ENCODE assay signal across 8 mouse cellular contexts in the genomic region with DNA sequence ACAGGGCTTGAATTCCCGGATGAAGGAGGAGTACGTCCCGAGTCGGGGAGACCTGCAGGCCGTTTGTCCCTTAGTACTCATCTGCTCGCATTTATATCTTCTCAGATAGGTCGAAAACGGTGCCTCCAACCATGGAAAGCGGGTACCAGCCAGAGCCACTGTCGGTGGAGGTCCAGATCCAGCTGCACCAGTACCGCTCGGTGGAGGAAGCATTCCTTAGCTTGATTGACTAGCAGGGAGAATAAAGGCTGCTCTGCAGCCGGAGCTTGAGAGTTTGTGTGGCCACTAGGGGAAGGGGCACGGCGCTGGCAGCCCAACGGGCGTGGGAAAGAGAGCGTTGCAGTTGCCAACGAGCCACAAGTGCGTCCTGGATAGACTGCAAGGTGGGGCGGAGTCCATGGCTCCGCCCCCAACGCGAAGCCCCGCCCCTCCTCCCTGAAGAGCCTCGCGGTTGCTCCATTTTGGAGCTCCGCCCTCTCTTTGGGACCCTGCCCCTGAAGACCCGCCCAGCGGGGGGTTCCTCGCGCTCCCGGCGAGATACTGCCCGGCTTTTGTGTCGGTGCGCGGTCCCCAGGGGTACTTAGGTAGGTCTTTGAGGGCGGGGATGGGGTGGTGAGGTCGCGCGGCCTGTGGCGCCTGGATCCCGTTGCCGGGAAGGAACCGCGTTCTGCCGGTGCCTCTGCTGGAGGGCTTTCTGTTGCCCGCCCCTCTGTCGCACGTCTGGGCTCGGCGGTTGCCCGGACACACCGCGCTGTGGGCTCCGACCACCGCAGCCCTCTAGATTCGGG. TPM values are rescaled to one million over a fixed set of nuclear protein-coding genes. Genes with fewer than 3 reads are reported as not detected.
DNase-seq lines count a peak whose midpoint lies in the region; ATAC-seq and TF ChIP-seq lines count a peak whose summit lies in the region.

No protein-coding gene starts in this region.

- no peak for TF ChIP-seq RAD21 in MEL (IDR thresholded peaks at IDR 0.05; ENCODE audit: low read depth, low read length)

- TF ChIP-seq CTCF in MEL (IDR thresholded peaks at IDR 0.05 in 2 of 3, conservative IDR thresholded peaks at IDR 0.05 in 1 of 3; ENCODE audit: control insufficient read depth in 1 of 3, insufficient read depth in 1 of 3, low read depth in 2 of 3, low read length in 3 of 3, poor library complexity in 1 of 3, severe bottlenecking in 1 of 3), result no peak
- TF ChIP-seq CTCF in layer of hippocampus, adult 2 months (conservative IDR thresholded peaks at IDR 0.05), result peak; percentile 57

- peak overlapping the region; percentile 49 for H3K9ac ChIP-seq in MEL (ENCODE audit: control insufficient read depth, low read depth, low read length, poor library complexity, severe bottlenecking)
- peak overlapping the region; percentile 68 for H3K9ac ChIP-seq in forebrain, embryonic 14.5 days (ENCODE audit: low read length)
- peak overlapping the region; percentile 29; the same call in 1 of the 2 replicates for H3K9ac ChIP-seq in lung, embryonic 15.5 days

- H3K4me1 ChIP-seq in MEL (ENCODE audit: control insufficient read depth in 1 of 2, insufficient read depth in 2 of 2, low read length in 2 of 2), result peaks cover 3 to 19% of the 10 kb centered on the region in 2 experiments
- H3K4me1 ChIP-seq in forebrain, embryonic 14.5 days (ENCODE audit: control insufficient read depth, insufficient read depth, low read length), result peaks cover 4% of the 10 kb centered on the region
- H3K4me1 ChIP-seq in lung, embryonic 15.5 days, result peaks cover 11% of the 10 kb centered on the region; the same call in 1 of the 2 replicates

- peak; percentile 95 for ATAC-seq in forebrain, embryonic 14.5 days
- ATAC-seq in lung, embryonic 15.5 days (ENCODE audit: borderline replicate concordance, extremely low read depth, low FRiP score, low TSS enrichment), result peak; percentile 91

- intact Hi-C loops in heart, postnatal 25 days (cut with DNase I), result loop anchor here (10.0 kb wide), 1 partner anchor 223 kb away; no protein-coding TSS in a partner anchor

- no peaks in the 10 kb centered on the region for H3K9me3 ChIP-seq in MEL (replicated peaks; ENCODE audit: insufficient read depth, low read length)
- H3K9me3 ChIP-seq in forebrain, embryonic 14.5 days (replicated peaks; ENCODE audit: control insufficient read depth, low read length), result no peaks in the 10 kb centered on the region
- no peaks in the 10 kb centered on the region for H3K9me3 ChIP-seq in lung, embryonic 15.5 days

- peak; percentile 94 for DNase-seq in MEL (ENCODE audit: low read depth, low spot score)
- DNase-seq in cerebellum, adult 11 months, result peak; percentile 63
- peak; percentile 97 for DNase-seq in forebrain, embryonic 14.5 days (ENCODE audit: low spot score)
- peak; percentile 46 for DNase-seq in heart, postnatal 25 days (ENCODE audit: low spot score)
- DNase-seq in layer of hippocampus, adult 2 months (ENCODE audit: low spot score in 2 of 2), result peak; percentile 79 to 84
- DNase-seq in ovary, postnatal 14 days (ENCODE audit: low spot score), result peak; percentile 75
- peak; percentile 80 to 89 for DNase-seq in thymus, postnatal 10 days (ENCODE audit: low spot score in 2 of 2)

- 0 out of 4 replicates have a peak, but pooled peaks of 1 of the 2 experiments have one; percentile 20 for TF ChIP-seq POLR2A in MEL (IDR thresholded peaks at IDR 0.05; ENCODE audit: control insufficient read depth in 1 of 2, insufficient read depth in 1 of 2, low read depth in 1 of 2, low read length in 2 of 2, poor library complexity in 1 of 2)

- H3K79me2 ChIP-seq in MEL (ENCODE audit: control insufficient read depth, insufficient read depth, low read length, poor library complexity), result no peaks in the 10 kb centered on the region

- no peak overlapping the region for H3K27ac ChIP-seq in MEL (ENCODE audit: control insufficient read depth, low read depth, low read length)
- no peak overlapping the region; the same call in 1 of the 2 replicates for H3K27ac ChIP-seq in forebrain, embryonic 14.5 days (ENCODE audit: low read depth, low read length)
- H3K27ac ChIP-seq in layer of hippocampus, adult 2 months, result no peak overlapping the region
- no peak overlapping the region for H3K27ac ChIP-seq in lung, embryonic 15.5 days

- WGBS in forebrain, embryonic 14.5 days, result 1% methylated on average over 57 of the region's 59 CpGs
- under 1% methylated on average over 59 of the region's 59 CpGs for WGBS in lung, embryonic 15.5 days

- peak overlapping the region; percentile 81 for H3K4me2 ChIP-seq in forebrain, embryonic 14.5 days (ENCODE audit: low read length)
- H3K4me2 ChIP-seq in lung, embryonic 15.5 days, result peak overlapping the region; percentile 93

- H3K27me3 ChIP-seq in MEL (ENCODE audit: control insufficient read depth in 1 of 2, insufficient read depth in 2 of 2, low read length in 2 of 2), result no peaks in the 10 kb centered on the region
- no peaks in the 10 kb centered on the region for H3K27me3 ChIP-seq in forebrain, embryonic 14.5 days (replicated peaks; ENCODE audit: control insufficient read depth, insufficient read depth, low read length)
- peaks cover 35% of the 10 kb centered on the region for H3K27me3 ChIP-seq in lung, embryonic 15.5 days

- peaks cover 0 to 9% of the 10 kb centered on the region in 2 experiments; a peak in 2 of 4 replicates for H3K36me3 ChIP-seq in MEL (ENCODE audit: control insufficient read depth in 1 of 2, insufficient read depth in 2 of 2, low read length in 2 of 2)
- peaks cover 22% of the 10 kb centered on the region for H3K36me3 ChIP-seq in forebrain, embryonic 14.5 days (ENCODE audit: control insufficient read depth, insufficient read depth, low read length)
- H3K36me3 ChIP-seq in lung, embryonic 15.5 days, result 0 out of 2 replicates have a peak, but pooled peaks cover 3% of the 10 kb centered on the region

- H3K4me3 ChIP-seq in MEL (ENCODE audit: control insufficient read depth in 1 of 2, insufficient read depth in 1 of 2, low read depth in 2 of 2, low read length in 2 of 2), result peak overlapping the region; percentile 62 to 78
- H3K4me3 ChIP-seq in forebrain, embryonic 14.5 days (ENCODE audit: low read depth, low read length), result peak overlapping the region; percentile 56
- peak overlapping the region; percentile 56 for H3K4me3 ChIP-seq in layer of hippocampus, adult 2 months
- peak overlapping the region; percentile 66 for H3K4me3 ChIP-seq in lung, embryonic 15.5 days

- TF ChIP-seq EP300 in MEL (IDR thresholded peaks at IDR 0.05; ENCODE audit: low read depth in 1 of 2, low read length in 2 of 2), result no peak

TF ChIP-seq in MEL, 35 proteins besides CTCF, POLR2A, EP300 and RAD21:
- no peak for TF ChIP-seq POLR2AphosphoS2 (IDR thresholded peaks at IDR 0.05; ENCODE audit: low read length)
- no peak for TF ChIP-seq HCFC1 (IDR thresholded peaks at IDR 0.05; ENCODE audit: low read depth, low read length)
- no peak for TF ChIP-seq NRF1 (IDR thresholded peaks at IDR 0.05; ENCODE audit: insufficient read depth, low read depth, low read length, poor library complexity, severe bottlenecking)
- TF ChIP-seq POLR2AphosphoS5 (IDR thresholded peaks at IDR 0.05; ENCODE audit: borderline replicate concordance, low read depth, low read length), result no peak

RNA-seq across cellular contexts. Expression of a gene that starts 2.1 kb away (rescaled TPM):
- total RNA-seq in MEL (2012; rRNA removed), result 0.23 and 0.39 TPM in 2 replicates
- under 1 TPM in 1 of 2 experiments, not detected in 1; 0.25 TPM for polyA plus RNA-seq in MEL (2012; ENCODE audit: insufficient read depth in 1 of 2, insufficient read length in 2 of 2, low read depth in 1 of 2, low replicate concordance in 2 of 2, missing spikeins in 1 of 2)
- polyA plus RNA-seq in forebrain, embryonic 14.5 days (2014; fragmentation: Nextera tagmentation; extraction: Ambion mirVana), result 1.6 and 2.3 TPM in 2 replicates
- total RNA-seq in heart, postnatal 25 days (2021), result not detected
- 1 to 10 TPM; 1.2 TPM for total RNA-seq in layer of hippocampus, adult 2 months (2021)
- 0.40 and 0.54 TPM in 2 replicates for polyA plus RNA-seq in lung, embryonic 15.5 days (2015; fragmentation: Nextera tagmentation; extraction: Ambion mirVana)

RNA-seq across cellular contexts. Expression of a gene that starts 15.8 kb away (rescaled TPM):
- total RNA-seq in MEL (2012; rRNA removed), result 46.8 and 48.9 TPM in 2 replicates
- 10 to 100 TPM in 1 of 2 experiments, not detected in 1; 70.8 TPM for polyA plus RNA-seq in MEL (2012; ENCODE audit: insufficient read depth in 1 of 2, insufficient read length in 2 of 2, low read depth in 1 of 2, low replicate concordance in 2 of 2, missing spikeins in 1 of 2)
- 133 and 137 TPM in 2 replicates for polyA plus RNA-seq in forebrain, embryonic 14.5 days (2014; fragmentation: Nextera tagmentation; extraction: Ambion mirVana)
- total RNA-seq in heart, postnatal 25 days (2021), result 10 to 100 TPM; 64.4 to 71.1 TPM
- total RNA-seq in layer of hippocampus, adult 2 months (2021), result 10 to 100 TPM; 33.3 to 35.4 TPM
- 109 and 115 TPM in 2 replicates for polyA plus RNA-seq in lung, embryonic 15.5 days (2015; fragmentation: Nextera tagmentation; extraction: Ambion mirVana)

RNA-seq across cellular contexts. Expression of a gene that starts 17.2 kb away (rescaled TPM):
- 0.54 TPM in 1 of 2 replicates, not detected in the other for total RNA-seq in MEL (2012; rRNA removed)
- polyA plus RNA-seq in MEL (2012; ENCODE audit: insufficient read depth in 1 of 2, insufficient read length in 2 of 2, low read depth in 1 of 2, low replicate concordance in 2 of 2, missing spikeins in 1 of 2), result under 1 TPM in 1 of 2 experiments, not detected in 1; 0.53 TPM
- 2.1 and 2.3 TPM in 2 replicates for polyA plus RNA-seq in forebrain, embryonic 14.5 days (2014; fragmentation: Nextera tagmentation; extraction: Ambion mirVana)
- not detected for total RNA-seq in heart, postnatal 25 days (2021)
- total RNA-seq in layer of hippocampus, adult 2 months (2021), result 1 to 10 TPM; 4.9 to 8.6 TPM
- 0.36 and 1.3 TPM in 2 replicates for polyA plus RNA-seq in lung, embryonic 15.5 days (2015; fragmentation: Nextera tagmentation; extraction: Ambion mirVana)

RNA-seq across cellular contexts. Expression of a gene that starts 18.8 kb away (rescaled TPM):
- not detected in 2 replicates for total RNA-seq in MEL (2012; rRNA removed)
- not detected for polyA plus RNA-seq in MEL (2012; ENCODE audit: insufficient read depth in 1 of 2, insufficient read length in 2 of 2, low read depth in 1 of 2, low replicate concordance in 2 of 2, missing spikeins in 1 of 2)
- polyA plus RNA-seq in forebrain, embryonic 14.5 days (2014; fragmentation: Nextera tagmentation; extraction: Ambion mirVana), result not detected in 2 replicates
- total RNA-seq in heart, postnatal 25 days (2021), result not detected
- not detected for total RNA-seq in layer of hippocampus, adult 2 months (2021)
- not detected in 2 replicates for polyA plus RNA-seq in lung, embryonic 15.5 days (2015; fragmentation: Nextera tagmentation; extraction: Ambion mirVana)

RNA-seq across cellular contexts. Expression of a gene that starts 19.0 kb away (rescaled TPM):
- not detected in 2 replicates for total RNA-seq in MEL (2012; rRNA removed)
- polyA plus RNA-seq in MEL (2012; ENCODE audit: insufficient read depth in 1 of 2, insufficient read length in 2 of 2, low read depth in 1 of 2, low replicate concordance in 2 of 2, missing spikeins in 1 of 2), result not detected
- 0.31 and 0.48 TPM in 2 replicates for polyA plus RNA-seq in forebrain, embryonic 14.5 days (2014; fragmentation: Nextera tagmentation; extraction: Ambion mirVana)
- total RNA-seq in heart, postnatal 25 days (2021), result not detected
- 1 to 10 TPM in 1 of 2 experiments, under 1 TPM in 1; 0.39 to 1.0 TPM for total RNA-seq in layer of hippocampus, adult 2 months (2021)
- 0.60 and 0.65 TPM in 2 replicates for polyA plus RNA-seq in lung, embryonic 15.5 days (2015; fragmentation: Nextera tagmentation; extraction: Ambion mirVana)

Comparison
In these comparisons a context has a peak if more than half of its experiments do, and no peak if none do; other contexts are left out.
1. DNase-seq: peak in every context shown above with its lines; median percentile 97 in forebrain, embryonic 14.5 days; 94 in MEL; 84 in thymus, postnatal 10 days; 82 in layer of hippocampus, adult 2 months; 75 in ovary, postnatal 14 days; 63 in cerebellum, adult 11 months; 46 in heart, postnatal 25 days.